ENCODE assay signal across 8 mouse cellular contexts in the genomic region with DNA sequence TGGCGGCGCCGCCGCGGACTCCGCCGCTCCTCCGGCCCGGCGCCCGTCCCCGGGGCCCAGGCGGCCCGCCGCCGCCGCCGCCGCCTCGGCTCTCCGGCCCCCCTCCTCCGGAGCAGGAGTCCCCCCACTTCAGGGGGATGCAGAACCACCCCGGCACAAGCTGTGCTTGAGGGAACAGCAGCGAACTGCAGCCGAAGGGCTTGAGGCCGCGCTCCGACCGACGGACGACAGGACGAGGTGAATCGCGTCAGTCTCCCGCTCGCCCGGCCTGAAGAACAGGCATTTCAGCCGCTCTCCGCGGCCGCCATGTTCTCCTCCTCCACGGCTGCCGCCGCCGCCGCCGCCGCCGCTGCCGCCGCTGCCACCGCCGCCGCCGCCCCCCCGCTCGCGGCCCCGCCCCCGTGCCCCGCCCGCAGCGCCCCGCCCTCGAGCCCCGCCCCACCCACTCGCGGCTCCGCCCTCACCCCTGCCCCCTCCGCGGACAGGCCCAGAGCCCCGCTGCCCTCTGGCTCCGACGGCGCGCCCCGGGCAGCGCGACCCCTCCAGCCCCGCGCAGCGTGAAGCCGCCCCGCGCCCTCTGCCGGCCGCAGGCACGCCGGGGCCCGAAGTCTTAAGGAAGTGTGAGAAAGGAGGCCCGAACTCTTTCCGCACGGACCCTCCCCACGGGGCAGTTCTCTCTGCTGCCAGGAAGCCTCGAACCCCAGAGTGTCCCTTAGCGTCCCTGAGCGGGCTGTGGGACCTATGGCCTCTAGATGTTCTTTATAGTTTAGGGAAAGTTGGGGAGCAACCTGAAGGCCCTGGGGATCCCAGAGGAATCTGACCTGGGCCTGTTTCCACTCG. TPM values are rescaled to one million over a fixed set of nuclear protein-coding genes. Genes with fewer than 3 reads are reported as not detected.
DNase-seq lines count a peak whose midpoint lies in the region; ATAC-seq and TF ChIP-seq lines count a peak whose summit lies in the region.

Gene Ncoa1, minus strand, starts transcription at position 351 of the 840 bp plus-strand sequence.

- H3K4me2 ChIP-seq in embryonic facial prominence, embryonic 13.5 days = peak within 1 kb of the TSS; percentile 89
- peak within 1 kb of the TSS; percentile 82 for H3K4me2 ChIP-seq in limb, embryonic 15.5 days
- peak within 1 kb of the TSS; percentile 54 for H3K4me2 ChIP-seq in midbrain, postnatal 0 days (ENCODE audit: low read depth, low read length, poor library complexity, severe bottlenecking)

- DNase-seq in 3134 (ENCODE audit: extremely low read depth, insufficient read length, low spot score) = peak; percentile 76
- DNase-seq in adrenal gland, postnatal 25 days = peak; percentile 84
- peak; percentile 82 to 85 for DNase-seq in heart, adult 2 months
- peak; percentile 52 to 62 for DNase-seq in kidney, adult 8-10 months
- peak; percentile 52 for DNase-seq in midbrain, postnatal 0 days (ENCODE audit: low spot score)
- peak; percentile 65 to 80 for DNase-seq in spleen, postnatal 10 days (ENCODE audit: low spot score in 2 of 2)

- intact Hi-C loops in heart, adult 2 months (cut with DNase I) = loop anchor here (5.0 kb wide), 3 partner anchors 115 to 245 kb away; partner anchors contain the start of genes Cenpo, Gm3625, Itsn2 and Ptrhd1

- H3K9me3 ChIP-seq in embryonic facial prominence, embryonic 13.5 days = no peaks in the 10 kb centered on the region
- H3K9me3 ChIP-seq in limb, embryonic 15.5 days = no peaks in the 10 kb centered on the region
- no peaks in the 10 kb centered on the region for H3K9me3 ChIP-seq in midbrain, postnatal 0 days (ENCODE audit: low read length)

- peak within 1 kb of the TSS; percentile 96 for H3K27ac ChIP-seq in embryonic facial prominence, embryonic 13.5 days
- H3K27ac ChIP-seq in heart, adult 2 months = peak within 1 kb of the TSS; percentile 92
- H3K27ac ChIP-seq in limb, embryonic 15.5 days = peak within 1 kb of the TSS; percentile 94
- H3K27ac ChIP-seq in midbrain, postnatal 0 days (ENCODE audit: low read depth, low read length) = peak within 1 kb of the TSS; percentile 96

- WGBS in embryonic facial prominence, embryonic 13.5 days = under 1% methylated on average over 47 of the region's 98 CpGs
- 1% methylated on average over 67 of the region's 98 CpGs for WGBS in heart, adult 2 months
- WGBS in limb, embryonic 15.5 days = 1% methylated on average over 63 of the region's 98 CpGs
- 1% methylated on average over 47 of the region's 98 CpGs for WGBS in midbrain, postnatal 0 days

- peak; percentile 78 for ATAC-seq in embryonic facial prominence, embryonic 13.5 days (ENCODE audit: insufficient number of reproducible peaks, insufficient read depth, low FRiP score, low TSS enrichment, low read depth)
- ATAC-seq in limb, embryonic 15.5 days (ENCODE audit: insufficient number of reproducible peaks, low FRiP score, low TSS enrichment, low read depth) = peak; percentile 76
- peak; percentile 85 for ATAC-seq in midbrain, postnatal 0 days (ENCODE audit: low FRiP score)

- peak; percentile 56 for TF ChIP-seq POLR2A in heart, adult 2 months (IDR thresholded peaks at IDR 0.05; ENCODE audit: insufficient read depth, low read depth, low read length)

- peak; percentile 62 for TF ChIP-seq CTCF in heart, adult 2 months (IDR thresholded peaks at IDR 0.05)
- peak; percentile 58 for TF ChIP-seq CTCF in midbrain, postnatal 0 days (IDR thresholded peaks at IDR 0.05)

- H3K27me3 ChIP-seq in embryonic facial prominence, embryonic 13.5 days = no peaks in the 10 kb centered on the region
- no peaks in the 10 kb centered on the region for H3K27me3 ChIP-seq in heart, adult 2 months (ENCODE audit: control insufficient read depth, insufficient read depth, low read length)
- H3K27me3 ChIP-seq in limb, embryonic 15.5 days = no peaks in the 10 kb centered on the region
- no peaks in the 10 kb centered on the region for H3K27me3 ChIP-seq in midbrain, postnatal 0 days (ENCODE audit: insufficient read depth, low read length)

- no peak for TF ChIP-seq EP300 in heart, adult 2 months (IDR thresholded peaks at IDR 0.05; ENCODE audit: insufficient read depth, low read depth, low read length)

- H3K4me1 ChIP-seq in embryonic facial prominence, embryonic 13.5 days = peaks cover 20% of the 10 kb centered on the region
- peaks cover 2% of the 10 kb centered on the region; the same call in 1 of the 2 replicates for H3K4me1 ChIP-seq in heart, adult 2 months (ENCODE audit: control insufficient read depth, insufficient read depth, low read length)
- H3K4me1 ChIP-seq in limb, embryonic 15.5 days = peaks cover 22% of the 10 kb centered on the region
- no peaks in the 10 kb centered on the region; the same call in 1 of the 2 replicates for H3K4me1 ChIP-seq in midbrain, postnatal 0 days (ENCODE audit: insufficient read depth, low read length)

- no peaks in the 10 kb centered on the region; the same call in 1 of the 2 replicates for H3K79me2 ChIP-seq in heart, adult 2 months (replicated peaks; ENCODE audit: control insufficient read depth, insufficient read depth, low read length)

- H3K4me3 ChIP-seq in embryonic facial prominence, embryonic 13.5 days = peak within 1 kb of the TSS; percentile 90
- peak within 1 kb of the TSS; percentile 96 for H3K4me3 ChIP-seq in heart, adult 2 months
- peak within 1 kb of the TSS; percentile 92 for H3K4me3 ChIP-seq in limb, embryonic 15.5 days
- peak within 1 kb of the TSS; percentile 96 for H3K4me3 ChIP-seq in midbrain, postnatal 0 days (ENCODE audit: low read depth, low read length)

- H3K36me3 ChIP-seq in embryonic facial prominence, embryonic 13.5 days = no peaks in the 10 kb centered on the region
- peaks cover 9% of the 10 kb centered on the region; the same call in 1 of the 2 replicates for H3K36me3 ChIP-seq in heart, adult 2 months (ENCODE audit: control insufficient read depth, insufficient read depth, low read length)
- no peaks in the 10 kb centered on the region for H3K36me3 ChIP-seq in limb, embryonic 15.5 days
- no peaks in the 10 kb centered on the region for H3K36me3 ChIP-seq in midbrain, postnatal 0 days (ENCODE audit: insufficient read depth, low read length)

- peak within 1 kb of the TSS; percentile 93 for H3K9ac ChIP-seq in embryonic facial prominence, embryonic 13.5 days
- peak within 1 kb of the TSS; percentile 94 for H3K9ac ChIP-seq in heart, adult 2 months (ENCODE audit: low read depth, low read length)
- peak within 1 kb of the TSS; percentile 98 for H3K9ac ChIP-seq in limb, embryonic 15.5 days
- H3K9ac ChIP-seq in midbrain, postnatal 0 days (replicated peaks; ENCODE audit: low read length, poor library complexity, severe bottlenecking) = peak within 1 kb of the TSS; percentile 98

RNA-seq across cellular contexts. Expression of gene Ncoa1, which starts in this region (rescaled TPM):
- 48.0 and 52.2 TPM in 2 replicates for total RNA-seq in adrenal gland, postnatal 25 days (2021)
- polyA plus RNA-seq in embryonic facial prominence, embryonic 13.5 days (2015; fragmentation: Nextera tagmentation; extraction: Ambion mirVana) = 9.5 and 9.8 TPM in 2 replicates
- 10 to 100 TPM; 30.2 to 32.6 TPM for total RNA-seq in heart, adult 2 months (2021)
- 16.4 and 25.0 TPM in 2 replicates for polyA plus RNA-seq in heart, adult 2 months (2012; rRNA removed)
- polyA plus RNA-seq in limb, embryonic 15.5 days (2015; fragmentation: Nextera tagmentation; extraction: Ambion mirVana) = 10.6 and 12.4 TPM in 2 replicates
- 37.2 and 43.5 TPM in 2 replicates for total RNA-seq in midbrain, postnatal 0 days (2014; rRNA removed)
- polyA plus RNA-seq in midbrain, postnatal 0 days (2015; fragmentation: Nextera tagmentation; extraction: Ambion mirVana) = 9.9 and 11.2 TPM in 2 replicates

Comparison
In these comparisons a context has a peak if more than half of its experiments do, and no peak if none do; other contexts are left out.
1. Peak in every context shown above with its lines: DNase-seq, ATAC-seq, H3K4me3 ChIP-seq and H3K27ac ChIP-seq.